Mouse (Mus musculus): ENCODE data around the gene Sipa1l1. TPM values are rescaled to one million over a fixed set of nuclear protein-coding genes. Genes with fewer than 3 reads are reported as not detected.
A peak's percentile ranks its signal among the peaks of the same experiment; 100 is the strongest.

The Sipa1l1 gene
- polyA plus RNA-seq, 1 experiment from 2014 or later = 14.3 TPM

DNA sequence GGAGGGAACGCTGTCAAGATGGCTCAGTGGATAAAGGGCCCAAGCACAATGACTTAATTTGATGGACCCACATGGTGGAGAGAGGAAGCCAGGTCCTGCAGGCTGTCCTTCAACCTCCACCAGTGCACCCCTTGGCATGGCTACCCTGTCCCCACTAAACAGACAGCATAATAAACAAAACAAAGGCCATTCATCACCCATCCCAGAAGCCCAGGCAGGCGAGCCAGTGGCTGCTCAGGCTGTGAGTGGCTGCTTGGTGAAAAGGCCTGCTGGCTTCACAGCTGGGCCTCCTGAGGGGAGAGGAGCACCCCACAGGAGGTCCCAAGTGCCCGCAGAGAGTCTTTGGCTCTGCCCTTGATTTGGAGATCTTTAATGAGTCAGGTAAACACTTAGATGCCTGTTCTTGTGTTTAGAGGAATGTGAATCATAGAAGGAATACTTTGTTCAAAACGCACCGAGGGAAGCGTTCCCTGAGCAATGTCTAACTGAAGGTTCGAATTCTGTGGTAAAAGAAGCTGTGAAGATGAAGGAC, 27.6 kb downstream of the Sipa1l1 start:
- no peaks in the 10 kb centered on the region for H3K9me3 ChIP-seq
- ATAC-seq = no peak
- WGBS = 22% methylated on average over 7 of the region's 7 CpGs

GRCm38 (mm10) chr12:82197207-82197606, 28.1 kb downstream of the Sipa1l1 start:
- no peak overlapping the region for H3K9ac ChIP-seq (replicated peaks)
- peaks cover 13% of the 10 kb centered on the region for H3K4me1 ChIP-seq (replicated peaks)
- no peak overlapping the region for H3K4me3 ChIP-seq (replicated peaks)
- H3K27ac ChIP-seq = no peak overlapping the region
- WGBS = 67% methylated on average over 2 of the region's 2 CpGs
- H3K4me2 ChIP-seq (replicated peaks) = no peak overlapping the region
- H3K27me3 ChIP-seq = no peaks in the 10 kb centered on the region
- H3K9me3 ChIP-seq = no peaks in the 10 kb centered on the region
- no peaks in the 10 kb centered on the region for H3K36me3 ChIP-seq
- ATAC-seq = no peak

More for the DNA sequence above, 27.6 kb downstream of the Sipa1l1 start:
- Histone ChIP-seq H3K4me3 (replicated peaks) (no peak overlapping the region), H3K4me2 (replicated peaks) (no peak overlapping the region), H3K36me3 (no peaks in the 10 kb centered on the region), H3K4me1 (replicated peaks) (peaks cover 13% of the 10 kb centered on the region), H3K27ac (0 out of 2 replicates have a peak overlapping the region, but pooled peaks have one; percentile 6), H3K27me3 (no peaks in the 10 kb centered on the region), H3K9ac (replicated peaks) (no peak overlapping the region)

DNA sequence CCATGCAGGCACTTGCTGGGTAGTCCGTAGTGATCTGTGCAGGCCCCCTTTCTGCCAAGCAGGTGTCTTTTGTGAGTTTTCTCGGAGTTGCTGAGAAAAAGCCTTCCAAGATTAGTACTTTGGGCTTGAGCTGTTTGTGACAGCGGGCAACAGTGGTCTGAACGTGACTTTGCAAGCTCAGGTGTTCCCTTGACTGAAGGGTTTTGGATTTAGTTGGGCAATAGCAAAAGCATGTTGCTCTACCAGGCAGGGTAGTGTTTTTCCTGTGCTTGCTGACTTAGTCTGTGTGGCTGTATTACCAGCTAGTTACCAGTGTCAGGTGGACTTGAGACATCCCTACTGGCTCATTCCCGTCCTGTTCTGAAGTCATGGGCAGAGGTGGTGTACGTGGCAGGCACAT, 30.2 kb downstream of the Sipa1l1 start:
- H3K9ac ChIP-seq (replicated peaks) = no peak overlapping the region
- no peaks in the 10 kb centered on the region for H3K36me3 ChIP-seq
- no peaks in the 10 kb centered on the region for H3K27me3 ChIP-seq
- H3K27ac ChIP-seq = no peak overlapping the region
- 90% methylated on average over 6 of the region's 6 CpGs for WGBS
- ATAC-seq = no peak
- H3K4me2 ChIP-seq (replicated peaks) = no peak overlapping the region
- no peak overlapping the region for H3K4me3 ChIP-seq (replicated peaks)
- no peaks in the 10 kb centered on the region for H3K9me3 ChIP-seq
- peaks cover 13% of the 10 kb centered on the region for H3K4me1 ChIP-seq (replicated peaks)

DNA sequence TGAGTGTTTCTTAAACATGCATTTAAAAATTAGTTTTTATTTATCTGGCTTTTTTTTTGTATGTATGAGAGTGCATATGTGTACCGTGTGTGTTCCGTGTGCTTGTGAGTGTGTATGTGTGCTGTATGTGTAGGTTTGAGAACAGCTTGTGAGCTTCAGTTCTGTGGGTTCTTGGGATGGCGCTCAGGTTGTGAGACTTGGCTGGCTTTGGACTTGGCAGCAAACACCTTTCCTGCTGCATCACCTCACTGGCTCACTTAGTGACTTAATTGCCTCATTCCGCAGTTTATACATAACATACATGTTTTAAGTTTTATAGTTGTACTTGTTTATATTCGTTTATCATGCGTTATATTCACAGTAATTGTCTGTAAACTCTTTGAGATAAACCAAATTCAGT, 35.0 kb downstream of the Sipa1l1 start:
- WGBS = 95% methylated on average over 6 of the region's 6 CpGs
- no peak for ATAC-seq
- H3K27me3 ChIP-seq = no peaks in the 10 kb centered on the region
- no peaks in the 10 kb centered on the region for H3K4me1 ChIP-seq (replicated peaks)
- H3K4me3 ChIP-seq (replicated peaks) = no peak overlapping the region
- H3K27ac ChIP-seq = no peak overlapping the region
- H3K36me3 ChIP-seq = no peaks in the 10 kb centered on the region
- H3K9ac ChIP-seq (replicated peaks) = no peak overlapping the region
- no peak overlapping the region for H3K4me2 ChIP-seq (replicated peaks)
- H3K9me3 ChIP-seq = no peaks in the 10 kb centered on the region

GRCm38 (mm10) chr12:82206857-82207647, 37.9 kb downstream of the Sipa1l1 start:
- H3K4me1 ChIP-seq (replicated peaks) = no peaks in the 10 kb centered on the region
- no peak overlapping the region for H3K27ac ChIP-seq
- H3K4me2 ChIP-seq (replicated peaks) = no peak overlapping the region
- H3K4me3 ChIP-seq (replicated peaks) = no peak overlapping the region
- H3K27me3 ChIP-seq = no peaks in the 10 kb centered on the region
- H3K36me3 ChIP-seq = no peaks in the 10 kb centered on the region
- ATAC-seq = no peak
- H3K9me3 ChIP-seq = no peaks in the 10 kb centered on the region
- WGBS = 94% methylated on average over 8 of the region's 8 CpGs
- H3K9ac ChIP-seq (replicated peaks) = no peak overlapping the region

DNA sequence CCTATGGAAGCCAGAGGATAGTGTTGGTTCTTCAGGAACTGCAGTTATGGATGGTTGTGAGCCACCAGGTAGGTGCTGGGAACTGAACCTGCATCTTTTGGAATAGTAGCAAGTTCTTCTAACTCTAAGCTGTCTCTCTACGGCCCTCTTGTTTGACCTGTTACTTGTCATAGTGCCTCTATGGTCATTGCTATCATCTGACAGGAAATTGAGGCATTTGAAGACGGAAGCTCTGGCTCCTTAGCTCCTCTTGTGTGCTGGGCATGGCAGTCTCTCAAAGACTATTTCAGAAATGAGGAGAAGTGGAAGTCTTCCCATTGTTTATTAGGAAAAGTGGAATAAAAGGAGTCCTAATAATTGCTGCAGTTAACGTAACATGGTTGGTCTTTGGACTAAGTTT, 38.9 kb downstream of the Sipa1l1 start:
- H3K9ac ChIP-seq (replicated peaks) = no peak overlapping the region
- no peak for ATAC-seq
- H3K9me3 ChIP-seq = no peaks in the 10 kb centered on the region
- no peak overlapping the region for H3K4me3 ChIP-seq (replicated peaks)
- no peaks in the 10 kb centered on the region for H3K36me3 ChIP-seq
- H3K4me2 ChIP-seq (replicated peaks) = no peak overlapping the region
- no peaks in the 10 kb centered on the region for H3K4me1 ChIP-seq (replicated peaks)
- H3K27me3 ChIP-seq = no peaks in the 10 kb centered on the region
- H3K27ac ChIP-seq = no peak overlapping the region
- 96% methylated on average over 3 of the region's 3 CpGs for WGBS

- H3K27me3 ChIP-seq = no peaks in the 10 kb centered on the region
- no peak overlapping the region for H3K27ac ChIP-seq
- no peak overlapping the region for H3K4me3 ChIP-seq (replicated peaks)
- no peaks in the 10 kb centered on the region for H3K9me3 ChIP-seq
- no peaks in the 10 kb centered on the region for H3K4me1 ChIP-seq (replicated peaks)
- WGBS = 87% methylated on average over 4 of the region's 4 CpGs
- no peak overlapping the region for H3K9ac ChIP-seq (replicated peaks)
- H3K36me3 ChIP-seq = no peaks in the 10 kb centered on the region
- no peak overlapping the region for H3K4me2 ChIP-seq (replicated peaks)
- ATAC-seq = no peak
Measured at GRCm38 (mm10) chr12:82208611-82209010, 39.5 kb downstream of the Sipa1l1 start.

DNA sequence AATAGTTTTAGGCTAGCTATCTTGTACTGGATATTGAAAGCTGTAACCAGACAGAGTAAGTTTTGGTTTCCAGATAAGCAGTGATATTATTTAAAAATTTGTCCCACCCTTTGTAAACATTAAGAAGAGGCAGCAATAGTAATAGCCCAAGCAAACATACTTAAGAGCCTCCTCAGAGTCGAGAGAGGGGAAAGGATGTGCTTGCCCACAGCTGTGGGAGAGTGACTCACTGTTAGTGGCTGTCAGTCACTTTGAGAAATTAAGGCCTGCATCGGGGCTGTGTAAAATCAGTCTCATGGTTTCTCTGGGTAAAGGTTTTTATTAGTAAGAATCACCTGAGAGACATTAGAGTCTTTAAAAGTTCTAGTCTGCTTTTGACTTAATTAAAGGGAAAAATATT, 40.6 kb downstream of the Sipa1l1 start:
- Histone ChIP-seq H3K4me2 (replicated peaks) (no peak overlapping the region), H3K4me1 (replicated peaks) (no peaks in the 10 kb centered on the region), H3K27me3 (no peaks in the 10 kb centered on the region), H3K9ac (replicated peaks) (no peak overlapping the region), H3K4me3 (replicated peaks) (no peak overlapping the region), H3K9me3 (no peaks in the 10 kb centered on the region), H3K36me3 (peaks cover 3% of the 10 kb centered on the region; the same call in 1 of the 2 replicates), H3K27ac (no peak overlapping the region)
- 88% methylated on average over 2 of the region's 2 CpGs for WGBS
- ATAC-seq = no peak

- Histone ChIP-seq H3K36me3 (peaks cover 3% of the 10 kb centered on the region; the same call in 1 of the 2 replicates), H3K4me2 (replicated peaks) (no peak overlapping the region), H3K4me3 (replicated peaks) (no peak overlapping the region), H3K27me3 (no peaks in the 10 kb centered on the region), H3K9me3 (no peaks in the 10 kb centered on the region), H3K9ac (replicated peaks) (no peak overlapping the region), H3K27ac (no peak overlapping the region), H3K4me1 (replicated peaks) (no peaks in the 10 kb centered on the region)
- WGBS = 88% methylated on average over 2 of the region's 2 CpGs
- no peak for ATAC-seq
Measured at GRCm38 (mm10) chr12:82213056-82213455, 43.9 kb downstream of the Sipa1l1 start.

DNA sequence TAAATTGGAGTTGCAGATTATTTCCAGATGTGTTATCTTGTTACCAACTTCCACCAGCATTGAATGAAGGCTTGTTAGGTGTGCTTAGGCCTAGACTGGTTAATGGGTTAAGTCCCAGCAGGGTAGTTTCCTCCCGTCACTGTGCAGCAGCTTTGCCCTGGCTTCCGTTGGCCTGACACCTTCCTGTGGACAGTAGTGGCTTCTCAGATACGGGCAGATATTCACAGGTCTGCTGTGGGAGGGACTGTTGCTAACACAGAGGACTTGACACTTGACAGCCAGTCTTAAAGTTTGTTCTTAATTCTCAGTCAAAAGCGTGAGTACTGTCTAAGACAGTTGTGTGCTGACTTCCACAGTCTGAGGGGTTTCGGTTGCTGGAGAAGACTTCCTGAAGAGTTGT, 45.8 kb downstream of the Sipa1l1 start:
- Histone ChIP-seq H3K4me1 (replicated peaks) (no peaks in the 10 kb centered on the region), H3K9me3 (no peaks in the 10 kb centered on the region), H3K27me3 (no peaks in the 10 kb centered on the region), H3K36me3 (peaks cover 3% of the 10 kb centered on the region; the same call in 1 of the 2 replicates), H3K4me2 (replicated peaks) (no peak overlapping the region), H3K9ac (replicated peaks) (no peak overlapping the region), H3K4me3 (replicated peaks) (no peak overlapping the region), H3K27ac (no peak overlapping the region)
- 90% methylated on average over 5 of the region's 5 CpGs for WGBS
- no peak for ATAC-seq

DNA sequence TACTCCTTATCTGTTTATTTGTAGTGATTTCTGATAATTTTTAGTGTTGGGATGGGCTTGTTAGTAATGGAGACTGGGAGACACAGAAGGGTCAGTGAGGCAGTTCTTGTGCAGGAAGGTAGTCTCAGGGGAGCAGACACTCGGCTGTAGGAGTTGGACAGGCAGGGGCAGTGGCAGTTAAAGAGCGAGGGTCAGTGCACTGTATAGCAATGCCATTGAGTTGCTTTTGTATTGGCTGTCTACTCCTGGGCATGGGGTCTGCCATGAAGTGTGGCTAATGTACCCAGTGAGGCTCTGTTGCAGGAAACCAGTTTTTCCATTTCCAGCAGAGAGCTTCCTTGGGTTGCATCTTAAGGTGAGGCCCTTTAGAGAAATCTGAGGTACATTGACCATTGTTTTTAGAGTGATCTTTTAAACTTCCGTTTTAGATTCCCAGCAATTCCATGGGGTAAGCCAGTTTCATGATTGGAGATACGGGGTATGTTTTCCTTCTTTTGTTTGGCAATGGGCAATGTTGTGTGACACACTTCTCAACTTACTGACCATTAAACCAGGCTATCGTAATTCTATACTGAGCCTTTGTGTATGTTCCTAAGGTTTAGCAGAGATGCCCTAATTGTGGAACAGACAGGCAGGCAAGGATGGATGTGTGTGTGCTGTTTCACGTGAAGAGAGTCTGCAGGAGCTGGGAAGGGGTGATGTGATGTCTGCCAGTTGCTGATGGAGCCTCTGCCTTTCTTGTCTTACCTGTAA, 47.9 kb downstream of the Sipa1l1 start:
- no peaks in the 10 kb centered on the region for H3K27me3 ChIP-seq
- peaks cover 3% of the 10 kb centered on the region; the same call in 1 of the 2 replicates for H3K36me3 ChIP-seq
- H3K4me2 ChIP-seq (replicated peaks) = no peak overlapping the region
- no peak for ATAC-seq
- no peak overlapping the region for H3K4me3 ChIP-seq (replicated peaks)
- no peak overlapping the region for H3K27ac ChIP-seq
- 87% methylated on average over 6 of the region's 6 CpGs for WGBS
- H3K9me3 ChIP-seq = no peaks in the 10 kb centered on the region
- H3K9ac ChIP-seq (replicated peaks) = no peak overlapping the region
- no peaks in the 10 kb centered on the region for H3K4me1 ChIP-seq (replicated peaks)

DNA sequence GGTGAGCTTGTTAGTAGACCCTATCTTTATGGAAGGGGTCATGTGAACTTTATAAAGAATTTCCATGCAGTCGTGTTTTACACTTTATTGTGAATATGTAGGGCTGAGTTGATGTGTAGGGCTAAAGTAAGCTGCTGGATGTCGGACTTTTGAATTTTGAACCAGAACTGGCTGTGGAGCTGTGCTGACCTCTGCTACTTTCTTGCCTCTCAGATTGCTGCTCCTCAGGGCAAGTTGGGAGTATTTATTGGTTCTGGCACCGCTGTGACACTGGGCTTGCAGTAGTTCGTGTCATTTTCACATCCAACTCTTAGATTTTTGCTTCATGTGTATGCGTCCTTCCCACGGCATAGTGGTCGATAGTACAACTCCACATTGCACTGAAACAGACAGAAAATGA, 49.1 kb downstream of the Sipa1l1 start:
- 92% methylated on average over 7 of the region's 7 CpGs for WGBS

More for the DNA sequence above, 49.1 kb downstream of the Sipa1l1 start:
- Histone ChIP-seq H3K9ac (replicated peaks) (no peak overlapping the region), H3K4me3 (replicated peaks) (no peak overlapping the region), H3K27ac (no peak overlapping the region), H3K9me3 (no peaks in the 10 kb centered on the region), H3K4me1 (replicated peaks) (no peaks in the 10 kb centered on the region), H3K27me3 (no peaks in the 10 kb centered on the region), H3K36me3 (peaks cover 3% of the 10 kb centered on the region; the same call in 1 of the 2 replicates), H3K4me2 (replicated peaks) (no peak overlapping the region)
- no peak for ATAC-seq
